Mouse (Mus musculus) macrophage (primary cell): Measurements from ENCODE around the gene Ppp6r2. TPM values are rescaled to one million over a fixed set of nuclear protein-coding genes. Genes with fewer than 3 reads are reported as not detected.

Experiments used
- H3K27ac ChIP-seq: fragments of 350-480 bp; formaldehyde crosslinking; 2 replicates; pipeline ENCODE4 v1.9.0; 2021
- H3K36me3 ChIP-seq: fragments of 350-480 bp; formaldehyde crosslinking; 2 replicates; pipeline ENCODE4 v1.9.0; 2021; ENCODE audit errors: inconsistent target
- H3K4me3 ChIP-seq: fragments of 350-480 bp; formaldehyde crosslinking; 2 replicates; pipeline ENCODE4 v1.9.0; 2021; ENCODE audit errors: inconsistent target
- H3K79me2 ChIP-seq: fragments of 350-480 bp; formaldehyde crosslinking; 2 replicates; pipeline ENCODE4 v1.9.0; 2021; ENCODE audit errors: inconsistent target
- WGBS: methylation state at CpG from one replicate; pipeline ENCODE4 v1.1.7; 2026; ENCODE audit warnings: inconsistent platforms; ENCODE audit not compliant: missing documents; 5-methylcytosine and 5-hydroxymethylcytosine counted together
- polyA plus RNA-seq: library from polyadenylated mRNA; stranded (reverse); fragments of 250-400 nt; gene quantifications from 3 replicates; pipeline ENCODE4 v1.2.4, GENCODE M21; 2018; ENCODE audit warnings: inconsistent platforms
- total RNA-seq, 78 experiments: library from RNA; depleted of rRNA; stranded (reverse); fragments of 250-400 nt; gene quantifications; 1 replicate in 9 of 78; 2 replicates in 24 of 78; 3 replicates in 43 of 78; 4 replicates in 2 of 78; pipeline ENCODE4 v1.2.4; 2018; ENCODE audit warnings: inconsistent platforms in 56 of 78

The Ppp6r2 gene
- total RNA-seq (2018; cell fraction: chromatin; rRNA removed) = 100 to 1,000 TPM in 9 of 26 experiments, 10 to 100 TPM in 15, 1 to 10 TPM in 2; 8.9 to 124 (median 81.9) TPM
- total RNA-seq (2018; cell fraction: cytosol; rRNA removed) = 10 to 100 TPM; 16.3 to 43.0 (median 25.8) TPM
- 10 to 100 TPM in 24 of 26 experiments, 1 to 10 TPM in 2; 8.8 to 85.5 (median 51.4) TPM for total RNA-seq (2018; cell fraction: nucleus; rRNA removed)
- polyA plus RNA-seq = 15.7 to 23.8 TPM (median 17.1 TPM) in 3 replicates

DNA sequence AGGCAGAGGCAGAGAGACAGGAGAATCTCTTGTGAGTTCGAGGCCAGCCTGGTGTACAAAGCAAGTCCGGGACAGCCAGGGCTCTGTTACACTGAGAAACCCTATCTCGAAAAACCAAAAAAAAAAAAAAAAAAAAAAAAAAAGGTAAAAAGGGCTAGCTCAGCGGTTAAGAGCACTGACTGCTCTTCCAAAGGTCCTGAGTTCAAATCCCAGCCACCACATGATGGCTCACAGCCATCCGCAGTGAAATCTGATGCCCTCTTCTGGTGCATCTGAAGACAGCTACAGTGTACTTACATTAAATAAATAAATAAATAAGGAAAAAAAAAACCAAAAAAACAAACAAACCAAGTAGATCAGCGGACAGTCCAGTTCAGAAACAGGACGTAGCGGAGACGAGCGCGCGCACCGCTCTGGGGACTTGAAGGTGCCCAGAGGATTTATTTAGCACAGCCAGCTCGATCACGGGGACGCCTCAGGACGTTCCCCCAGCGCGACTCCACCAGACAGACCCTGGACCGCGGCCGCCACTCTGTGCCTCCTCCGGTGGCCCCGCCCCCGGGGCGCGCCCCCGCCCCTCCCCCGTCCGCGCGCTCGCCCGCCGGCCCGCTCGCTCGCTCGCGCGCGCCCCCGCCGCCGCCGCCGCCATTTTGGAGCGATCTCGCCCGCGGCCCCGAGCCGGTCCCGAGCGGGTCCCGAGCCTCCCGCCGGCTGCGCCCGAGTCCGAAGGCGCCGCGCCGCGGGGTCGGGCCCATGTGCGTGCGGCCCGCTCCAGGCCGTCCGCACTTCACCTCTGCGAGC is at the start of gene Ppp6r2:
Gene Ppp6r2 (plus strand): TSS at position 639 of the 801 bp plus-strand sequence.
- Histone ChIP-seq H3K4me3 (peak within 1 kb of the TSS; percentile 47), H3K79me2 (peaks cover 10% of the 10 kb centered on the region; the same call in 1 of the 2 replicates), H3K36me3 (peaks cover 6% of the 10 kb centered on the region; the same call in 1 of the 2 replicates), H3K27ac (peak within 1 kb of the TSS; percentile 49; the same call in 1 of the 2 replicates)
- WGBS = 1% methylated on average over 32 of the region's 73 CpGs

DNA sequence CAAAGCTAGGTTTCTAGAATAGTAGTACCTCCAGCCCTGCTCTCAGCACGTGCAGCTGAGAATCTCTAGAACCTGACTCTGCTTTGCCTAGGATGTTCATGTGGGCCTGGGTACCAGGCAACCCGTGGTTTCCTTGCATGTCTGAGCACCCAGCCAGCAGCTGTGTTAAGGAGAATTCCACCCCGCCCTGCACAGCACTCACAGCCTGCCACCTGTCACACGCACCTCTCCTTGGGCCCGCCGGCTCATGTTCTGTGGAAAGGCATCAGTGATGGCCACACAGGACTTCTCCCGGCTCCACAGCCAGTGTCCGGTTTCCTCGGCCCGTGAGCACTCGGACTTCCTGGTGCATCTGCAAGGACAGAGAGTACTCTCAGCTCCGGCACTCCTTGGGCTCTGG is 45.9 kb upstream of the Ppp6r2 start:
- Histone ChIP-seq H3K27ac (no peak overlapping the region), H3K79me2 (peaks cover 44% of the 10 kb centered on the region), H3K36me3 (peaks cover 90% of the 10 kb centered on the region), H3K4me3 (no peak overlapping the region)
- WGBS = 94% methylated on average over 12 of the region's 12 CpGs

DNA sequence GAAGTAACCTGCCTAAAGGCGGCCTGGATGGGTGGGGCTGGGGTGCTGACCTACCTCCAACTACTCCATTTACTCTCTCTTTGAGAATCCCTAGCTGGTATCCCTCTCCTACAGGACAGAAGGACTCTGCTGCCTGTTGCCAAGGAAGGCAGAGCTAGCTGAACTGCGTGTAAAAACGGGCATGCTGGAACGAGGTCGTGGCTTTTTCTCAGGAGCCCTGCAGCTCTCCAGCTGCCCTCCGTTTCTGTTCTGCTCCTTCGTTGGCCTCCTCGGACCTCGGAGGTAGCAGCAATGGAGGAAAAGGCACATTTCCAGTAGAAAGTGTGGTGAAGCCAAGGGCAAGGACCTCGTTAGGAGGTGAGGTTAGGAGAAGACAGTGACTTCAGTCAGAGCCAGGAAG is 42.4 kb upstream of the Ppp6r2 start:
- 94% methylated on average over 10 of the region's 10 CpGs for WGBS
- no peak overlapping the region for H3K4me3 ChIP-seq
- H3K36me3 ChIP-seq = peaks cover 56% of the 10 kb centered on the region
- H3K79me2 ChIP-seq = peaks cover 79% of the 10 kb centered on the region
- H3K27ac ChIP-seq = no peak overlapping the region

DNA sequence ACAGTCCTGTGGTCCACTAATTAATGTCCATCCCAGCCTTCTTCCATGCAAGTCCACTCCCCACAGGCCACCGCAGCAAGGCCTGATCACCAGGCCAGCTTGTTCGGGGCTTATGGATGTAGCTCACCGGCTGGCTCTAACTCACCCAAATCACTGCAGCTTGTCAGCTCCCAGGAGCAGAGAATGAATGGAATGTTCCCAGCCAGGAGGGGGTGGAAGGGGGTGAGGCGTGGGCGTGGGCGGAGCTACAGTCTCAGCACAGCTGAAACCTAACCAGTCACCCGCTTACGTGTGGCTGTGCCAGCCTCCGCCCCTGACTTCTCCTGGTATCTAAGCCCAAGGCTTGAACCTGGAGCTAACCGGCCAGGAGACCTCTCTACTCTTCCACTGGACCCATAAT is 41.9 kb upstream of the Ppp6r2 start:
- Histone ChIP-seq H3K4me3 (no peak overlapping the region), H3K27ac (no peak overlapping the region), H3K79me2 (peaks cover 84% of the 10 kb centered on the region), H3K36me3 (peaks cover 50% of the 10 kb centered on the region)
- WGBS = 88% methylated on average over 10 of the region's 10 CpGs

DNA sequence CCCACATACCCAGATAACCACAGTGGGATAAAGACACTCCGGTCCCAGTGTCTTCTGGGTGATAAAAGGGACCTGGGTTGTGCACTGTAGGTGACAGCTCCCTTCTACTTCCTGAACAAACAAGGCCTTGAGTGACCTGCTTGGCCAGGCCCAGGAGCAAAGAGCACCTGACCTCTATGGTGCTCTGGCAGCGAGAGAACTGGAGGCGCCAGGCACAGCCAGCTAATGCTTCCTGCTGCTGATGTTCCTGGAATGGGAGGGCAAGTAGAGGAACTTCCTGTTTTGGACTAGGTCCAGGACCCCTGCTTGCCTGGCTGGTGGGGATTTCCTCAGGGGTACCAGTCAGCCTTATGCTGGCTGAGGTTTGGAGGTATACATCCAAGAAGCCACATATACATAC is 41.3 kb upstream of the Ppp6r2 start:
- no peak overlapping the region for H3K27ac ChIP-seq
- WGBS = 86% methylated on average over 3 of the region's 3 CpGs
- peaks cover 91% of the 10 kb centered on the region for H3K79me2 ChIP-seq
- peaks cover 44% of the 10 kb centered on the region for H3K36me3 ChIP-seq
- H3K4me3 ChIP-seq = no peak overlapping the region

DNA sequence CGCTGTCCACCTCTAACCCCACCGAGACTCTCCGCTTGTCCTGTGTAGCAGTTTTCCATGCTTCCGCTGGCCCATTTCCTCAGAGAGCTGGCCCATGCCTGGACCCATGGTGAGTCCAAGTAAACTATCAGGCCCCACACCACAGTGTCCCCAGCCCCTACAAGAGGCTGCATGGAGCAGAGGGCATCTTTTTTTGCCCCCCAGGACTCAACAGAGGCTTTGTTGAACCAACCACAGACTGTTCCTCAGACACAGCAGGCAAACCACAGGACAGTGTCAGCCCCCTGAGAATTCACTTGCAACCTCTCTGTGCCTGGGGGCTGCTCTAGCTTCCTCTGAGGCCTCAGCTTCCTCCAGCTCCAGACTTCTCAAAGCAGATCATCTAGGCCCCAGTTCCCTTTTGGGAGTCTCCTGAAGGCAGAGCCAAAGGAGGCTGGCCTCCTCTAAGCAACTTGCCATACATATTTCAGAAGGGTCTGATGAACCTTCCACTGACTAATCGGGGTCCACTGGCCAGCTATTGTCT is 39.8 kb upstream of the Ppp6r2 start:
- H3K27ac ChIP-seq = peak overlapping the region; percentile 90
- WGBS = 94% methylated on average over 5 of the region's 5 CpGs
- H3K36me3 ChIP-seq = peaks cover 29% of the 10 kb centered on the region
- peaks cover 100% of the 10 kb centered on the region for H3K79me2 ChIP-seq
- no peak overlapping the region for H3K4me3 ChIP-seq

DNA sequence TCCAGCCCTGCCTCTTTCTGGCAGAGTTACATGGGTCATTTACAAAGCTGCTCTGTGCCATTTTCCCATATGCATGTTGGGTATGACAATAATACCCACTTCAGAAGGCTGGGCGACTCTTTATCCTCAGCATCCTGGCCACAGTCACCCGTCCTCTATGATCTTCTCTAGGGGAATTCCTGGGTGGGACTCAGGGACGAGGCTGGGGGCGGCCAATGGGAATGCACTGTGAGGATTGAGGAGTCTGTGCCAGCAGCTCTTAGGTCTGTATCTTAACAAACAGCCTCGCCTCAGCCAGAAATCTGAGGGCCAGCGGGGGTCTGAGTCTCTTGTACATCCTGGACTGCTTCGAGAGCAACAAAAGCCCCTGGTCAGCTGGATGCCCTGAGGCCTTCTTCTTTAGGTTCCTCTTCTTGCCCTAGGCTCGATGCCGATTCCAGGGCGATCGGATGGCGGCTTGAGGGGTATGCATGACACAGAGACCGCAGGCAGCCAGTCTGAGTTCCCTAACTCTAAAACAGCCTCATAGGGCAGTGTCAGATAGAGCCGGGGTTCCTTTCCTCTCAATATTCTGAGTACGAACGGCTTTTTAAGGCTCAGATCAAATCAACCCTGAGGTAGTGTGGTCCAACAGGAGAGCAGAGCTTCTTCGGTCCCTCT is 38.9 kb upstream of the Ppp6r2 start:
- Histone ChIP-seq H3K4me3 (peak overlapping the region; percentile 46), H3K27ac (peak overlapping the region; percentile 90), H3K79me2 (peaks cover 100% of the 10 kb centered on the region), H3K36me3 (peaks cover 22% of the 10 kb centered on the region)
- WGBS = 27% methylated on average over 17 of the region's 17 CpGs

DNA sequence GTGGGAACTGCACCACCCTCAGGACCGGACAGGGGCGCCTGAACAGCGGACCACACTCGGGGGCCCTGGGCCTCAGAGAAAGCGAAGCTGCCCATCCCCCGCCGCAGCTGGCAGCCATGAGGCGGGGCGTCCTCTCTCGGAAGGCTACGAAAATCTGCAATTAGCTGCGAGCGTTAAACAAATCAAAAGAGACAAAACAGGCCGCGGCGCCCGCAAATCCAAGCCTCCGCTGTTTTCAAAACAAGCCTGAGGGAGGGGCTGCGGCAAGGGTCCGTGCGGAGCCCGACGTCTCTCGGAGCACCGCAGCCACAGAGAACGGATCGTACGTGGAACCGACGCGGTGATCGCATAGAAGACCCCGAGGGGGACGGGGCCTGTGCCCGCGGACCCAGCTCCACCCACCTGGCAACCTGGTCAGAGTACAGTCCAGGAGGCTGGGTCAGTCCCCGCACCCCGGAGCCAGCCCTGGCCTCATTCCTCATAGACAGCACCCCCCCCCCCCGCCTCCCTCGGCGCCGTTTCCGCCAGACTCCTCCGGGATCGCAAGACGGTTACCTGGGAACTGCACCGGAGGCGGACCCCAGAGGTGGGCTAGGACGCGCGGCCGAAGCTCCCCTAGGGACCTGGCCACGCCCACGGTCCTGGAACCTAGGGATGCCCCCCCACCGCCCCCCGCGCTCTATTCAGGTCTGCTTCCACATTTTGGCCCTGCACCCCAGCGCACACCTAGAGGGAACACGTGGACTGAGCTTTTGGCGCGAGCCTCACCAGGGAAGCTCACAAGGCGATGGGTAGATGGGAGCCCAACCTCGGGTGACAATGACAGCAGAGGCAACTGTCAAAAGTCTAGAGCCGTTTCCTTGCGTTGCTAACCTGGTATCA is 38.1 kb upstream of the Ppp6r2 start:
- Histone ChIP-seq H3K36me3 (peaks cover 15% of the 10 kb centered on the region), H3K79me2 (peaks cover 95% of the 10 kb centered on the region), H3K4me3 (peak overlapping the region; percentile 46), H3K27ac (peak overlapping the region; percentile 90)
- 2% methylated on average over 63 of the region's 65 CpGs for WGBS

DNA sequence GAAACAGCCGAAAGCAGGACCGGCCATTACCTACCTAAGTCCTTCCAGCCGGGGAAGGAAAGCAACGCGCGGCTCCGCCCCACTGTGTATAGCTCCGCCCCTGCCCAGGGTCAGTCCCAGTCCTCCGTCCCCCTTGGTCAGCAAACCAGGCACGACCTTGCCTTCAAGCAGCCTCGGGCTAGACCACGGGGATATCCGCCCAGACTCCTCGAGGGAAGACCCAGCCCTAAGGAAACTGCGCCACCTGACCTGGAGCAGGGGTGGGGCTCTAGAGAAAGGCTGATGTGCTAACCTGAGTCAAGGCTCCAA is 37.5 kb upstream of the Ppp6r2 start:
- peaks cover 95% of the 10 kb centered on the region for H3K79me2 ChIP-seq
- H3K27ac ChIP-seq = peak overlapping the region; percentile 90
- peaks cover 9% of the 10 kb centered on the region for H3K36me3 ChIP-seq
- 19% methylated on average over 14 of the region's 15 CpGs for WGBS
- peak overlapping the region; percentile 46 for H3K4me3 ChIP-seq

DNA sequence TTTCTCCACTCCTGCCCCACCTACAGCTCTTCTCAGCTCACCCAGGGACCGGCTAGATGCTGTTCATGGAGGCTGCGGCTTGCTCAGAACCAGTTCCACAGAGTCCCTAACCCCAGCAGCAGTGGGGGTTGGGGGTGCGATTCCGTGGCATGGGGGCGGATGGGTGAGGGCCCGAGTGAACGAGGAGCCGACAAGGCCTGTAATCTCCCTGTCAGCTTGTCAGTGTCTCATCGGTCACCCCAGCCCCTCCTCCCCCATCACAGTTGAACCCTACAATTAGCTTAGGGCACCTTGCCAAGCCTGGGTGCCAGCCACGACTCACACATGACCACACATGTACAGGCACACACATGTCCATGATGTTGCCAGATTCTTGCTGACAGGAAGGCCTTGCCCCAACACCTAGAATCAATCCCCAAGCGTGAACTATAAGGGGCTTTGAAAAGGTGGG is 36.4 kb upstream of the Ppp6r2 start:
- no peak overlapping the region for H3K4me3 ChIP-seq
- peaks cover 95% of the 10 kb centered on the region for H3K79me2 ChIP-seq
- 93% methylated on average over 10 of the region's 11 CpGs for WGBS
- no peaks in the 10 kb centered on the region for H3K36me3 ChIP-seq
- H3K27ac ChIP-seq = no peak overlapping the region

DNA sequence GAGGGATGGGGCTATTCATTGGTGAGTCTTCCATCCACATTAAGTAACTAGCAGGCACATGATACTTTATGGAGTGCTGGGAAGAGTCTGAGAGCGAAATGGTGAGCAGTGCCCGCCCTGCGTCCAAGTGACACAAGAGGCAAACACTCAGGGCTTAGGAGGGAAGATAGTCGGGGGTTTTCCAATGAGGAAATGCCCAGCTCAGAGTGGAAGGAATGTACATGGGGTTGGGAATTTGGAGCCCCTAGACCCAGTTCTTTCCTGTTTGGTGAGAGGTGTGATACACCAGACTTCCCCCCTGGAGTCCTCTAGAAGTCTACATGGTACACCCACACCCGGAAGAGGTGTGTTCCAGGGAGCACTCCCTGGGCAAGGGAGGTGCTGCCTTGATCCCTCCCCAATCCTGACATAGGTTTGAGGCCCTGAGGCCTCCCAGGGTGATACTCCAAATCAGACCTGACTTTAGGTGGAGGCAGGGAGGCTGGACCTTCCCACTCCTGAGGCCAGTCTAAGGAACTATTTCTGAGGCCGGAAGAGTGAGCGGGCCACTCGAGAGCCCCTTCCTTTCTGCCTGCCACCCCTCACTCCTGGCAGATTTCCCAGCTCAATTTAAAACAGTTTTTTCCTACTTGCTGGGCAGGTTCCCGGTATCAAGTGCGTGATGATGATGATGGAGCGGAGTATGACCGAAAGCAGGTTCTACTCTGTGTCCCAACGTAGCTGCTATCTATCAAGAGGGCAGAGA is 35.8 kb upstream of the Ppp6r2 start:
- H3K36me3 ChIP-seq = no peaks in the 10 kb centered on the region
- no peak overlapping the region for H3K27ac ChIP-seq

DNA sequence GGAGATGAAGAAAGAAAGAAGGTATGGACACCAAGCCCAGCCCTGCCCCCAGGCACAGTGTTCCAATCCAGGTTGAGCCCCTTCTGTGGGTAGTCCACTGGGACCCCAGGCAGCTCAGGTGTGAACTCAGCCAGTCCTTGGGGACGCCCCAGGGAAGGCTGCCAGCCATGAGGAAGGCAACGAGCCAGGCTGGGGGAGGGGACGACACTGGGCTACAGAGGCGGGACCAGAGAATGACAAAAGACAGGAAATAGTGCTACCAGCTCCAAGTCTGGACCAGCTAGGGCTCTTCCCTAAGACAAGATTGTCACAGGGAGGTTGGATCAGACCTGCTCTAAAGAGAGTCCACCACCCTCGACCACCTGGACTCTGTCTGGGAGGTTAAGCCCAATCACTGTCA is 34.2 kb upstream of the Ppp6r2 start:
- Histone ChIP-seq H3K27ac (peak overlapping the region; percentile 100), H3K4me3 (peak overlapping the region; percentile 6; the same call in 1 of the 2 replicates), H3K36me3 (no peaks in the 10 kb centered on the region), H3K79me2 (peaks cover 78% of the 10 kb centered on the region)
- WGBS = 4% methylated on average over 4 of the region's 5 CpGs

More for the DNA sequence above, 35.8 kb upstream of the Ppp6r2 start:
- Histone ChIP-seq H3K79me2 (peaks cover 93% of the 10 kb centered on the region), H3K4me3 (no peak overlapping the region)
- WGBS = 87% methylated on average over 13 of the region's 13 CpGs

DNA sequence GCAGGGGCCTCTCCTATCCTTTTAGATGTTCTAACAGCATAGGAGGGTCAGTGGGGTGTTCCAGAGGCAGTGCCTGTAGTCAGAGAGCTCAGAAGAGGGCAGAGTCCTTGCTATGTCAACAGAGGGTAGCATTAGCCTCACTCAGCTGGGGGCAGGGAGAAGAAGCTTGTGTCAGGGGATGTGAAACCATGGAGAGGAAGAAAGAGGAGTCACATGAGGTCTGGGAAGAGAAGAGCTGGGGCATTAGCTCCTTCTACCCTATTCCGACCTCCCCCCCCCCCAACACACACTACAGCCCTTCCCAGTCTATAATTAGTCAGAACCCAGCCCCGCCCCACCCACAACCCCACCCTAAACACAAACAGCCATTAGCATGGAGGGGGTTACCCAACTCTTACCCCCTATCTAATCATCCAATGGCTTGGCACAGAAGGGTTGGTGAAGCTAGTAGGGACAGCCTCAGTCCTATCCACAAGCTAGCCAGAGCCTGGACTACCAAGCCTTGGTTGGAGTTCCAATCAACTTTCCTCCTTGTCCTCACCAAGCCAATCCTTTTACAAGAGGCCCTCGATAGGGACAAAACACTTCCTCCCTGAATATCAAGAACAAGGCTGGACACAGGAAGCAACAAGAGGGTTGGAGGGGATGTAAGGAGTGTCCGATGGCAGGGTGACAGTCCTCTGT is 33.6 kb upstream of the Ppp6r2 start:
- H3K79me2 ChIP-seq = peaks cover 72% of the 10 kb centered on the region
- peak overlapping the region; percentile 100 for H3K27ac ChIP-seq
- H3K4me3 ChIP-seq = peak overlapping the region; percentile 93; the same call in 1 of the 2 replicates
- 15% methylated on average over 2 of the region's 4 CpGs for WGBS
- H3K36me3 ChIP-seq = no peaks in the 10 kb centered on the region
